Mouse (Mus musculus) lung, adult 18-20 months (tissue): ENCODE measurements at regions not wholly inside any gene's neighbourhood (a gene's known extent, or its start where the extent isn't known, plus 50 kb on each side); places are given as distances from the start of the nearest gene placed in this dataset.

Experiments
- DNase-seq, 2 experiments: peaks; one replicate each; pipeline ENCODE4 v3.0.0; 2022; ENCODE audit warnings: mixed read lengths in 2 of 2

GRCm38 (mm10) chr16:85956006-85956562 is 54.5 kb upstream of the Adamts5 start:
- DNase-seq: no peak

- no peak for DNase-seq
These were observed 50.0 kb upstream of the Adamts5 start for GRCm38 (mm10) chr16:85951628-85952027.
